Mouse (Mus musculus): ENCODE results near the gene Zfp324. TPM values are rescaled to one million over a fixed set of nuclear protein-coding genes. Genes with fewer than 3 reads are reported as not detected.

Zfp324 gene
- polyA plus RNA-seq, 1 experiment from 2014 or later: 7.9 TPM

GRCm38 (mm10) chr7:12992222-12992621 lies 26.6 kb downstream of the Zfp324 start:
- Histone ChIP-seq H3K9me3 (replicated peaks; ENCODE audit: control insufficient read depth, low read length) (no peaks in the 10 kb centered on the region), H3K27me3 (ENCODE audit: control insufficient read depth, insufficient read depth, low read length) (no peaks in the 10 kb centered on the region), H3K4me1 (ENCODE audit: control insufficient read depth, insufficient read depth, low read length) (no peaks in the 10 kb centered on the region), H3K36me3 (replicated peaks; ENCODE audit: control insufficient read depth, insufficient read depth, low read depth, low read length) (no peaks in the 10 kb centered on the region), H3K4me3 (ENCODE audit: low read depth, low read length) (no peak overlapping the region), H3K4me2 (ENCODE audit: low read depth, low read length) (no peak overlapping the region), H3K9ac (replicated peaks; ENCODE audit: low read length) (no peak overlapping the region), H3K27ac (replicated peaks; ENCODE audit: low read depth, low read length) (no peak overlapping the region)
- ATAC-seq (replicated peaks; ENCODE audit: insufficient number of reproducible peaks, low FRiP score, low TSS enrichment, low read depth) (no peak), DNase-seq (ENCODE audit: low spot score) (no peak)
- WGBS: 6% methylated on average over 3 of the region's 3 CpGs

- ATAC-seq (replicated peaks; ENCODE audit: insufficient number of reproducible peaks, low FRiP score, low TSS enrichment, low read depth): no peak
- Histone ChIP-seq H3K27ac (replicated peaks; ENCODE audit: low read depth, low read length) (no peak overlapping the region), H3K9me3 (replicated peaks; ENCODE audit: control insufficient read depth, low read length) (no peaks in the 10 kb centered on the region), H3K9ac (replicated peaks; ENCODE audit: low read length) (no peak overlapping the region), H3K4me1 (ENCODE audit: control insufficient read depth, insufficient read depth, low read length) (no peaks in the 10 kb centered on the region), H3K36me3 (replicated peaks; ENCODE audit: control insufficient read depth, insufficient read depth, low read depth, low read length) (no peaks in the 10 kb centered on the region), H3K27me3 (ENCODE audit: control insufficient read depth, insufficient read depth, low read length) (no peaks in the 10 kb centered on the region), H3K4me2 (ENCODE audit: low read depth, low read length) (no peak overlapping the region), H3K4me3 (ENCODE audit: low read depth, low read length) (no peak overlapping the region)
- no peak for DNase-seq (ENCODE audit: low spot score)
- WGBS: 91% methylated on average over 10 of the region's 10 CpGs
These were observed 27.5 kb downstream of the Zfp324 start for GRCm38 (mm10) chr7:12993148-12993547.

GRCm38 (mm10) chr7:12995862-12996261 lies 30.2 kb downstream of the Zfp324 start:
- Histone ChIP-seq H3K4me2 (ENCODE audit: low read depth, low read length) (no peak overlapping the region), H3K9me3 (replicated peaks; ENCODE audit: control insufficient read depth, low read length) (no peaks in the 10 kb centered on the region), H3K9ac (replicated peaks; ENCODE audit: low read length) (no peak overlapping the region), H3K36me3 (replicated peaks; ENCODE audit: control insufficient read depth, insufficient read depth, low read depth, low read length) (no peaks in the 10 kb centered on the region), H3K4me3 (ENCODE audit: low read depth, low read length) (no peak overlapping the region), H3K27ac (replicated peaks; ENCODE audit: low read depth, low read length) (no peak overlapping the region), H3K27me3 (ENCODE audit: control insufficient read depth, insufficient read depth, low read length) (no peaks in the 10 kb centered on the region), H3K4me1 (ENCODE audit: control insufficient read depth, insufficient read depth, low read length) (no peaks in the 10 kb centered on the region)
- ATAC-seq (replicated peaks; ENCODE audit: insufficient number of reproducible peaks, low FRiP score, low TSS enrichment, low read depth): no peak
- no peak for DNase-seq (ENCODE audit: low spot score)

GRCm38 (mm10) chr7:12997230-12997629 lies 31.6 kb downstream of the Zfp324 start:
- H3K4me3 ChIP-seq (ENCODE audit: low read depth, low read length): no peak overlapping the region
- H3K27me3 ChIP-seq (ENCODE audit: control insufficient read depth, insufficient read depth, low read length): no peaks in the 10 kb centered on the region
- WGBS: 69% methylated on average over 5 of the region's 5 CpGs
- H3K9me3 ChIP-seq (replicated peaks; ENCODE audit: control insufficient read depth, low read length): no peaks in the 10 kb centered on the region
- ATAC-seq (replicated peaks; ENCODE audit: insufficient number of reproducible peaks, low FRiP score, low TSS enrichment, low read depth): no peak
- no peak overlapping the region for H3K9ac ChIP-seq (replicated peaks; ENCODE audit: low read length)
- H3K4me2 ChIP-seq (ENCODE audit: low read depth, low read length): no peak overlapping the region
- no peaks in the 10 kb centered on the region for H3K4me1 ChIP-seq (ENCODE audit: control insufficient read depth, insufficient read depth, low read length)
- H3K36me3 ChIP-seq (replicated peaks; ENCODE audit: control insufficient read depth, insufficient read depth, low read depth, low read length): no peaks in the 10 kb centered on the region
- H3K27ac ChIP-seq (replicated peaks; ENCODE audit: low read depth, low read length): no peak overlapping the region
- no peak for DNase-seq (ENCODE audit: low spot score)

- H3K4me2 ChIP-seq (ENCODE audit: low read depth, low read length): no peak within 1 kb of the TSS
- no peak within 1 kb of the TSS for H3K27ac ChIP-seq (replicated peaks; ENCODE audit: low read depth, low read length)
- H3K9ac ChIP-seq (replicated peaks; ENCODE audit: low read length): no peak within 1 kb of the TSS
- H3K4me3 ChIP-seq (ENCODE audit: low read depth, low read length): no peak within 1 kb of the TSS
- ATAC-seq (replicated peaks; ENCODE audit: insufficient number of reproducible peaks, low FRiP score, low TSS enrichment, low read depth) (no peak), DNase-seq (ENCODE audit: low spot score) (no peak)
- WGBS: 81% methylated on average over 5 of the region's 5 CpGs
- H3K4me1 ChIP-seq (ENCODE audit: control insufficient read depth, insufficient read depth, low read length): no peaks in the 10 kb centered on the region
- no peaks in the 10 kb centered on the region for H3K9me3 ChIP-seq (replicated peaks; ENCODE audit: control insufficient read depth, low read length)
- H3K36me3 ChIP-seq (replicated peaks; ENCODE audit: control insufficient read depth, insufficient read depth, low read depth, low read length): no peaks in the 10 kb centered on the region
- H3K27me3 ChIP-seq (ENCODE audit: control insufficient read depth, insufficient read depth, low read length): no peaks in the 10 kb centered on the region
These were observed 32.4 kb downstream of the Zfp324 start, which contains the start of gene Slc27a5 for GRCm38 (mm10) chr7:12998053-12998452. Gene Slc27a5, minus strand, starts transcription at chr7:12998192.

- WGBS: 73% methylated on average over 3 of the region's 3 CpGs
These were observed 33.2 kb downstream of the Zfp324 start, which contains the start of gene Trim28 for GRCm38 (mm10) chr7:12998851-12999250. Gene Trim28, plus strand, starts transcription at chr7:12999114.

GRCm38 (mm10) chr7:13001584-13001983 lies 35.9 kb downstream of the Zfp324 start:
- whole genome bisulfite sequencing: 82% methylated on average over 1 of the region's 1 CpGs
- Histone ChIP-seq H3K36me3 (replicated peaks; ENCODE audit: control insufficient read depth, insufficient read depth, low read depth, low read length) (peaks cover 4% of the 10 kb centered on the region; the same call in 1 of the 2 replicates), H3K4me1 (ENCODE audit: control insufficient read depth, insufficient read depth, low read length) (no peaks in the 10 kb centered on the region), H3K9ac (replicated peaks; ENCODE audit: low read length) (no peak overlapping the region), H3K27me3 (ENCODE audit: control insufficient read depth, insufficient read depth, low read length) (no peaks in the 10 kb centered on the region), H3K4me2 (ENCODE audit: low read depth, low read length) (no peak overlapping the region), H3K9me3 (replicated peaks; ENCODE audit: control insufficient read depth, low read length) (no peaks in the 10 kb centered on the region), H3K27ac (replicated peaks; ENCODE audit: low read depth, low read length) (no peak overlapping the region), H3K4me3 (ENCODE audit: low read depth, low read length) (no peak overlapping the region)
- DNase-seq (ENCODE audit: low spot score) (no peak), ATAC-seq (replicated peaks; ENCODE audit: insufficient number of reproducible peaks, low FRiP score, low TSS enrichment, low read depth) (no peak)

More at GRCm38 (mm10) chr7:12998851-12999250, 33.2 kb downstream of the Zfp324 start, which contains the start of gene Trim28:
- Histone ChIP-seq H3K9me3 (replicated peaks; ENCODE audit: control insufficient read depth, low read length) (no peaks in the 10 kb centered on the region), H3K27ac (replicated peaks; ENCODE audit: low read depth, low read length) (no peak within 1 kb of the TSS), H3K27me3 (ENCODE audit: control insufficient read depth, insufficient read depth, low read length) (no peaks in the 10 kb centered on the region), H3K4me3 (ENCODE audit: low read depth, low read length) (no peak within 1 kb of the TSS), H3K4me1 (ENCODE audit: control insufficient read depth, insufficient read depth, low read length) (no peaks in the 10 kb centered on the region), H3K4me2 (ENCODE audit: low read depth, low read length) (no peak within 1 kb of the TSS), H3K36me3 (replicated peaks; ENCODE audit: control insufficient read depth, insufficient read depth, low read depth, low read length) (no peaks in the 10 kb centered on the region), H3K9ac (replicated peaks; ENCODE audit: low read length) (no peak within 1 kb of the TSS)
- DNase-seq (ENCODE audit: low spot score): no peak
- no peak for ATAC-seq (replicated peaks; ENCODE audit: insufficient number of reproducible peaks, low FRiP score, low TSS enrichment, low read depth)

- Histone ChIP-seq H3K27ac (replicated peaks; ENCODE audit: low read depth, low read length) (no peak overlapping the region), H3K27me3 (ENCODE audit: control insufficient read depth, insufficient read depth, low read length) (peaks cover 4% of the 10 kb centered on the region; the same call in 1 of the 2 replicates), H3K9me3 (replicated peaks; ENCODE audit: control insufficient read depth, low read length) (no peaks in the 10 kb centered on the region), H3K9ac (replicated peaks; ENCODE audit: low read length) (no peak overlapping the region), H3K4me1 (ENCODE audit: control insufficient read depth, insufficient read depth, low read length) (no peaks in the 10 kb centered on the region), H3K4me3 (ENCODE audit: low read depth, low read length) (no peak overlapping the region), H3K36me3 (replicated peaks; ENCODE audit: control insufficient read depth, insufficient read depth, low read depth, low read length) (peaks cover 6% of the 10 kb centered on the region; the same call in 1 of the 2 replicates), H3K4me2 (ENCODE audit: low read depth, low read length) (no peak overlapping the region)
- no peak for DNase-seq (ENCODE audit: low spot score)
- WGBS: 70% methylated on average over 5 of the region's 5 CpGs
- no peak for ATAC-seq (replicated peaks; ENCODE audit: insufficient number of reproducible peaks, low FRiP score, low TSS enrichment, low read depth)
These were observed 37.7 kb downstream of the Zfp324 start for GRCm38 (mm10) chr7:13003380-13003779.

Data from embryonic facial prominence, embryonic 11.5 days (tissue).